Mouse (Mus musculus) kidney, adult 2 months (tissue): ENCODE data around the gene Sec1. TPM values are rescaled to one million over a fixed set of nuclear protein-coding genes. Genes with fewer than 3 reads are reported as not detected.

Experiments
- DNase-seq: peaks from one replicate; pipeline ENCODE4 v3.0.0; 2021
- H3K27ac ChIP-seq: fragments of 200-500 bp; 2 replicates; pipeline ENCODE4 v1.5.1; 2012; ENCODE audit warnings: low read depth, low read length, control low read depth, inconsistent platforms; ENCODE audit not compliant: insufficient read depth
- H3K27me3 ChIP-seq: fragments of 200-500 bp; replicated peaks from 2 replicates; pipeline ENCODE4 v1.6.1; 2012; ENCODE audit warnings: mild to moderate bottlenecking, moderate library complexity, low read length, inconsistent platforms; ENCODE audit not compliant: control insufficient read depth, insufficient read depth
- H3K36me3 ChIP-seq: fragments of 200-500 bp; 2 replicates; pipeline ENCODE4 v1.6.1; 2012; ENCODE audit warnings: mild to moderate bottlenecking, moderate library complexity, low read length, inconsistent platforms; ENCODE audit not compliant: control insufficient read depth, insufficient read depth
- H3K4me1 ChIP-seq: fragments of 200-500 bp; 2 replicates; pipeline ENCODE4 v1.6.1; 2011; ENCODE audit warnings: low read length; ENCODE audit not compliant: control insufficient read depth, insufficient read depth
- H3K4me3 ChIP-seq: fragments of 200-500 bp; 2 replicates; pipeline ENCODE4 v1.5.1; 2011; ENCODE audit warnings: mild to moderate bottlenecking, low read depth, low read length, control low read depth; ENCODE audit not compliant: insufficient read depth
- CTCF ChIP-seq: fragments of 200-500 bp; conservative IDR thresholded peaks from 2 replicates; pipeline ENCODE4 v1.5.1; 2011; ENCODE audit warnings: low read depth, mild to moderate bottlenecking, control low read depth, low read length, moderate library complexity, mixed read lengths; ENCODE audit not compliant: insufficient read depth, insufficient read length
- POLR2A ChIP-seq: fragments of 200-500 bp; IDR thresholded peaks from one replicate; pipeline ENCODE4 v1.6.1; 2011; ENCODE audit warnings: low read depth, low read length, control low read depth
- WGBS: fragments of 180-500 bp; shearing (Covaris S2); methylation state at CpG from one replicate; pipeline ENCODE4 v1.1.7; 2018; 5-methylcytosine and 5-hydroxymethylcytosine counted together
- polyA plus RNA-seq: library from polyadenylated mRNA; depleted of rRNA; stranded (reverse); fragments of >200 nt; gene quantifications from 2 replicates; pipeline ENCODE4 v1.2.3, GENCODE M21; 2012

Sec1 gene
- polyA plus RNA-seq, 1 experiment: 0.22 TPM

DNA sequence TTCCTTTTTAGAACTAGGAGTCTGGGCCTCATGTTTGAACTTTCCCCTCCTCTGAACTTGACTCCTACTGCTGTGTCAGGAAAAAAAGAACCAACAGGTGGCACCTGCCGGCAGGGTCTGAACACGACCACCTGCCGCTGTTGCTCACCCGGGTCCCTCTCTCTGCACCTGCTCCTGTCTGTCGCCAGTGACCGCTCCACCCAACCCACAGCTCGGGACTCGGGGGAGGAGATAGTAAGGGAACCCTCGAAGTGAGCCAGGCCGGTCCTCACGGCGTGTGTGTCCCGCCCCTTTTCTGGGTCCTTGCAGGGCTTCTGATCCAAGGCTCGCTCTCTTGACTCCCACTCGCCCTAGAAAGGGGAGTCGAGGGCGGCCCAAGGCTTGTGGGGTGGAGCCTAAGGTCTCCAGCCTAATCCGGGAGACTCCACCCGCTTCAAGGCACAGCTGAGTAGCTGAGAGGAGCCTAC lies 54.6 kb downstream of the Sec1 start, which contains the start of gene Mamstr:
Gene Mamstr, plus strand, starts transcription at position 417 of the 467 bp plus-strand sequence.
- Histone ChIP-seq H3K27ac (peak within 1 kb of the TSS; percentile 21; the same call in 1 of the 2 replicates), H3K4me1 (no peaks in the 10 kb centered on the region; the same call in 1 of the 2 replicates), H3K27me3 (no peaks in the 10 kb centered on the region), H3K4me3 (no peak within 1 kb of the TSS), H3K36me3 (no peaks in the 10 kb centered on the region)
- WGBS: 45% methylated on average over 19 of the region's 19 CpGs
- DNase-seq: no peak
- TF ChIP-seq POLR2A: no peak

DNA sequence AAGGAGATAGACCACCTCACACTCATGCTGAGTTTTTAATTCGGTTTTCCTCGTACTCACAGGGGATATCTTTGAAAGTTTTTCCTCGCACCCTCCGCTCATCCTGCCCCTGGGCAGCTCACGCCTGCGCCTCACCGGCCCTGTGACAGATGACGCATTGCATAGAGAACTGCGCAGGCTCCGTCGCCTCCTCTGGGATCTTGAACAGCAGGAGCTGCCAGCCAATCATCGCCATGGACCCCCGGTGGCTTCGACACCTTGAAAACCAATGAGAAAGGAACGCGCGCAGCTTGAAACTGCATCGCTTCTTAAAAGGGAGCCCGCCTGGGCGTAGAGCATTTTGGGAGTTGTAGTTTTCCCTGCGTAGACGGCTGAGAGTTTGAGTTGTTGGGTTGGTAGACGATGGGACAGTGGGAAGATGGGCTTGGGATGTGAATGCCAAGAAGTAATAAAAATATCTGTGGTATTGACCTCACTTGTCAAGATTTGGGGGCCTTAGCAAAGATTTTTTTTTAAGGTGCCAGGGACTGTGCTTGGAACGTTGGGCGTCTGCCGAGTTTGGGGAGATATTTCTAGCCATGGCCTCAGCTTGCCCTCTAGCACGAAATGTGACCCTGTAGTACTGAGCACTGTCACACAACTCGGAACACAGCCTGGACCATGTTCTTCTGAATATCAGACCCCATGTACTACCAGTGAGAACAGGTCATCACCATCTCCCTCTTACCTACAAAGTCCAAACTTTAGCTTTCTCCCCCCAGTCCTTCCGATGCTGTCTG lies 55.4 kb downstream of the Sec1 start:
- TF ChIP-seq POLR2A: no peak
- no peak for TF ChIP-seq CTCF
- Histone ChIP-seq H3K36me3 (no peaks in the 10 kb centered on the region), H3K4me1 (no peaks in the 10 kb centered on the region; the same call in 1 of the 2 replicates), H3K27me3 (no peaks in the 10 kb centered on the region), H3K4me3 (no peak overlapping the region), H3K27ac (no peak overlapping the region)
- DNase-seq: peak; percentile 94
- WGBS: 31% methylated on average over 29 of the region's 29 CpGs

DNA sequence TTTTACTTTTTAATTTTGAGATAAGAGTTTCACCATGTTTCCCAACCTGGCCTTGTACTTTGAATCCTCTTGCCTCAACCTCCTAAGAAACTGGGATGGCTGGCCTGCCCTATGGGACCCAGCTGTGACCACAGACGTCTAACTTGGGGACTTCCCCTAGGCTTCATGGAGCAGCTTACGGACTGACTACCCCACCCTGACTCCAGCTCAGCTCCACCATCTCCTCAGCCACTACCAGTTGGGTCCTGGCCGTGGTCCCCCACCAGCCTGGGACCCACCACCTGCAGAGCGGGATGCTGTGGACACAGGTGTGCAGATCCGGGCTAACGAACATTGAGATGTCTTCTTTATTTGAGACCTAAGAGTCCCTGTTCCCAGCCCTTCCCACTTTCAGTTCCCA lies 56.5 kb downstream of the Sec1 start:
- Histone ChIP-seq H3K27me3 (no peaks in the 10 kb centered on the region), H3K4me3 (no peak overlapping the region), H3K36me3 (no peaks in the 10 kb centered on the region), H3K27ac (no peak overlapping the region), H3K4me1 (no peaks in the 10 kb centered on the region; the same call in 1 of the 2 replicates)
- DNase-seq: no peak
- TF ChIP-seq CTCF (no peak), POLR2A (no peak)
- WGBS: 94% methylated on average over 6 of the region's 6 CpGs

DNA sequence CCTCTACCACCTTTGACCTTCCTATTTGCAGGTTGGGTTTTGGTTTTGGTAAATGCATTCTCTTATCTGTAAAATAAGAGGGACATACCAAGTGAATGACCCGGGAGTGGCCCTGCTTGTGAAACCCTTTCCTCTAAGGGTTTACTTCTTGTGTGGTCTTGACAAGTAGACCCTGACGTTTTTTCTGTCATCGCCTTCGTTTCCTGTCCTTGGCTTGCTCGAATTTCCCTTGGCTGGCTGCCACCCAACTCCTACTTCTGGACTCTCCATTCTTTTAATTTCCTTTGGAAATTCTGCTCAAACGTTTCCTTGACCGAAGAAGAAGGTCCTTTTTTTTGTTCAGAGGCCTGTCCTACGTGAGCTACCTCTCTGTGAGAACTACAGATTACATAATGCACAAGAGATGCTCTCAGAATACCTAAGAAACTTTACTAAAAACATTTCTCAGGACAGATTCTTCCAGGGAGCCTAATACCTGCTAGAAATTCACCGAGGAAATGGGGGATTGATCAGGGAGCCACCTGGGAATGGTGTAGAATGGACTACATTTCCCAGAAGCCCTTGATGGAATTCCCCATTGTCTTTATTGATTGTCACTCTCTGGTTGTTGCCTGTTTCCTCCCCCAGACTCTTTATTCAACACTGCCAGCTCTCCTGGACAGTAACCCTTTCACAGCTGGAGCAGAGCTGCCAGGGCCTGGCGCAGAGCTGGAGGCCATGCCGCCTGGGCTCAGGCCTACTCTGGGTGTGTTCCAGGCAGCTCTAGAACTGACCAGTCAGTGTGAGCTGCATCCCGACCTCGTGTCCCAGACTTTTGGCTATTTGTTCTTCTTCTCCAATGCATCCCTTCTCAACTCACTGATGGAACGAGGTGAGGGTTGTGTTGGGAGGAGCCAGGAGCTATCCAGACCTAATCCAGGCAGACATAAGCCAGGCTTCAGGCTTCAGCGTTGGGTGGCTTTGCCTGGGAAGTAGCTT lies 58.2 kb downstream of the Sec1 start:
- Histone ChIP-seq H3K4me1 (no peaks in the 10 kb centered on the region; the same call in 1 of the 2 replicates), H3K36me3 (no peaks in the 10 kb centered on the region), H3K27me3 (no peaks in the 10 kb centered on the region; the same call in 1 of the 2 replicates), H3K4me3 (no peak overlapping the region), H3K27ac (0 out of 2 replicates have a peak overlapping the region, but pooled peaks have one; percentile 42)
- DNase-seq: peak; percentile 70
- TF ChIP-seq POLR2A (no peak), CTCF (no peak)
- 62% methylated on average over 15 of the region's 15 CpGs for WGBS

DNA sequence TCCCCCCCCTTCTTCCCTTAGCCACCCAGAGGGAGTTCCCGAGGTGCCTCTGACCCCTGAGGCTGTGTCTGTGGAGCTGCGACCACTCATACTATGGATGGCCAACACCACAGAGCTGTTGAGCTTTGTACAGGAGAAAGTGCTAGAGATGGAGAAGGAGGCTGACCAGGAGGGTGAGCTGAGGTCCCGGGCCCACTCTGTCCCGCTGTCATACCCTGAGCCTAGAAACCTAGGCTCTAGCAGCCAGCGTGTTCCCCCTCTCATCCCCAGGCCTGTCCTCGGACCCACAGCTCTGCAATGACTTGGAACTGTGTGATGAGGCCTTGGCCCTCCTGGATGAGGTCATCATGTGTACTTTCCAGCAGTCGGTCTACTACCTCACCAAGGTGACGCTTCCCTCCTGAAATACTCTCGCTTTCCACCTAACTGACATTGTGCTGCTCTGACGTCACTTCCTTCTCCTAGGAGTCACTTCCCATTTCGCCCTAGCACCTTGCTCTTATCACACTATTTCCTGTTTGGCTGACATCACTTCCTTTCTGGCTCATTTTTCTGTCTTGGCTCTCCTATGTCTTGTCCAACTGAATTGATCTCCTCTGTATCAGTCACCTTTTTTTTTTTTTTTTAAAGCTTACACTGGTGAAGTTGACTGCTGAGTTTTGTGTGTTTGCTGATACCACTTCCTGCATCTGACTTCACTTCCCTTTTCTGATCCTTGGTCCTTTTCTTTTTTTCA lies 59.1 kb downstream of the Sec1 start:
- Histone ChIP-seq H3K4me1 (no peaks in the 10 kb centered on the region; the same call in 1 of the 2 replicates), H3K27me3 (no peaks in the 10 kb centered on the region; the same call in 1 of the 2 replicates), H3K36me3 (no peaks in the 10 kb centered on the region), H3K27ac (peak overlapping the region; percentile 53), H3K4me3 (no peak overlapping the region)
- DNase-seq: peak; percentile 71
- WGBS: 81% methylated on average over 11 of the region's 11 CpGs
- no peak for TF ChIP-seq CTCF
- no peak for TF ChIP-seq POLR2A

DNA sequence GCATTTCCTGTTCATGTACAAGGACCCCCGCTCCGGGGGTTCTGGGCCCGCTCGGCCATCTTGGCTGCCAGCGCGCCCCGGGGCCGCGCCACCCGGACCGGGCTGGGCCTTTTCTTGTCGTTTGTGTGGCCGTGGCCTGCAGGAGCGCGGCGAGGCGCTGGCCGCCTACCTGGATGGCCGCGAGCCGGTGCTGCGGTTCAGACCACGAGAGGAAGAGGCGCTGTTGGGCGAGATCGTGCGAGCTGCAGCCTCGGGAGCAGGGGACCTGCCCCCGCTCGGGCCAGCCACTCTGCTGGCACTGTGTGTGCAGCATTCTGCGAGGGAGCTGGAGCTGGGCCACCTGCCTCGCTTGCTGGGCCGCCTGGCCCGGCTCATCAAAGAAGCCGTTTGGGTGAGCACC lies 61.7 kb downstream of the Sec1 start:
- 19% methylated on average over 35 of the region's 35 CpGs for WGBS
- DNase-seq: no peak
- no peaks in the 10 kb centered on the region for H3K36me3 ChIP-seq
- TF ChIP-seq POLR2A: no peak
- no peak; the same call in 1 of the 2 replicates for TF ChIP-seq CTCF
- H3K27me3 ChIP-seq: no peaks in the 10 kb centered on the region; the same call in 1 of the 2 replicates
- H3K4me3 ChIP-seq: no peak overlapping the region
- no peak overlapping the region for H3K27ac ChIP-seq
- H3K4me1 ChIP-seq: no peaks in the 10 kb centered on the region
